Mouse (Mus musculus): ENCODE results near the gene Slc25a44. TPM values are rescaled to one million over a fixed set of nuclear protein-coding genes. Genes with fewer than 3 reads are reported as not detected.

The Slc25a44 gene
- total RNA-seq, 1 experiment: 13.6 TPM

DNA sequence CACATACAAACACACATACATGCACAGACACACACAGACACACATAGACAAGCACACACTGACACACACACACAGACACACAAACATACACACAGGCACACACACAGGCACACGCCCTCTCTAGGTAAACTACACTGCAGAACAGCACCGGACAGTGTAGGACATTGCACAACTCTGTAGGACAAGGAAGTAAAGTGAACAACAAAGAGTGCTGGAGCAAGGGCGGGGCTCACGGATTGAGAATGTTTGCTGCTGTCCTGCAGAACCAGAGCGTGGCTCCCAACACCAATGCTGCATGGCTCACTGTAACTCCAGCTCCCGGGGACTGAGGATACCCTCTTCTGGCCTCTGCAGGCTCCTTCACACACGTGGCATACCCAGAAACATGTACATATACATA lies 17.9 kb upstream of the Slc25a44 start:
- DNase-seq (ENCODE audit: low read depth, low spot score): no peak
- H3K4me3 ChIP-seq (ENCODE audit: insufficient read depth in 1 of 2, low read depth in 1 of 2, low read length in 2 of 2, poor library complexity in 1 of 2, severe bottlenecking in 1 of 2): no peak overlapping the region
- no peaks in the 10 kb centered on the region for H3K36me3 ChIP-seq (ENCODE audit: control insufficient read depth, insufficient read depth, low read length, poor library complexity, severe bottlenecking)
- no peak overlapping the region for H3K9ac ChIP-seq (ENCODE audit: insufficient read depth, low read depth, low read length, poor library complexity, severe bottlenecking)
- no peaks in the 10 kb centered on the region for H3K9me3 ChIP-seq (ENCODE audit: control insufficient read depth, insufficient read depth, low read depth, low read length)
- peaks cover 11 to 44% of the 10 kb centered on the region in 2 experiments; a peak in 3 of 4 replicates for H3K4me1 ChIP-seq (ENCODE audit: control insufficient read depth in 2 of 2, insufficient read depth in 2 of 2, low read length in 2 of 2, poor library complexity in 1 of 2)
- in situ Hi-C loops (cut with MboI; ENCODE audit: low sequenced_read_pairs in 2 of 2, unreplicated experiment in 2 of 2): no loop called here
- H3K27ac ChIP-seq (ENCODE audit: insufficient read depth, low read depth, low read length, poor library complexity, severe bottlenecking): no peak overlapping the region
- no peak for TF ChIP-seq ZC3H11A (IDR thresholded peaks at IDR 0.05; ENCODE audit: borderline replicate concordance, low read depth, low read length)
- TF ChIP-seq MAFK (IDR thresholded peaks at IDR 0.05; ENCODE audit: insufficient read depth, low read depth, low read length): no peak
- TF ChIP-seq HCFC1 (IDR thresholded peaks at IDR 0.05; ENCODE audit: borderline replicate concordance, insufficient read depth, low read length): no peak
- TF ChIP-seq CHD2 (IDR thresholded peaks at IDR 0.05; ENCODE audit: low read depth, low read length): no peak
- no peak for TF ChIP-seq ZNF384 (IDR thresholded peaks at IDR 0.05; ENCODE audit: low read depth, low read length)

DNA sequence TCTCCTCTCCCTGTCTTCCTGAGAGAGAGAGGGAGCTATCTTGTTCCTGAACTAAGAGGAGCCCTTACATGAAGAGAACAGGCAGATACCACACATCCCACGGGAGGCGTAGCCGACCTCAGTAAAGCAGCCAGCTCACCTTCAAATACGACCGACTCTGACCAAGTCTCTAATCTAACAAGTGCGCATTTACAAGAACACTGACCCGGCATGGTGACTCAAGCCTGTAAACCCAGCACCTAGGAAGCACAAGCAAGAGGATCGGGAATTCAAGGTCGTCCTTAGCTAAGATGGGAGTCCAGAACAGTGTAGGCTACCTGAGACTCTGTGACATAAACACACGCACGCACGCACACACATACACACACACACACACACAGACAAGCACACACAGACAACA lies 17.5 kb upstream of the Slc25a44 start:
- Histone ChIP-seq H3K27ac (ENCODE audit: insufficient read depth, low read depth, low read length, poor library complexity, severe bottlenecking) (no peak overlapping the region), H3K36me3 (ENCODE audit: control insufficient read depth, insufficient read depth, low read length, poor library complexity, severe bottlenecking) (no peaks in the 10 kb centered on the region), H3K9ac (ENCODE audit: insufficient read depth, low read depth, low read length, poor library complexity, severe bottlenecking) (no peak overlapping the region), H3K4me3 (ENCODE audit: insufficient read depth in 1 of 2, low read depth in 1 of 2, low read length in 2 of 2, poor library complexity in 1 of 2, severe bottlenecking in 1 of 2) (no peak overlapping the region), H3K9me3 (ENCODE audit: control insufficient read depth, insufficient read depth, low read depth, low read length) (no peaks in the 10 kb centered on the region), H3K4me1 (ENCODE audit: control insufficient read depth in 2 of 2, insufficient read depth in 2 of 2, low read length in 2 of 2, poor library complexity in 1 of 2) (peaks cover 11 to 45% of the 10 kb centered on the region in 2 experiments; a peak in 3 of 4 replicates)
- TF ChIP-seq ZNF384 (IDR thresholded peaks at IDR 0.05; ENCODE audit: low read depth, low read length) (no peak), MAFK (IDR thresholded peaks at IDR 0.05; ENCODE audit: insufficient read depth, low read depth, low read length) (no peak), HCFC1 (IDR thresholded peaks at IDR 0.05; ENCODE audit: borderline replicate concordance, insufficient read depth, low read length) (no peak), ZC3H11A (IDR thresholded peaks at IDR 0.05; ENCODE audit: borderline replicate concordance, low read depth, low read length) (no peak), CHD2 (IDR thresholded peaks at IDR 0.05; ENCODE audit: low read depth, low read length) (no peak)
- no peak for DNase-seq (ENCODE audit: low read depth, low spot score)
- in situ Hi-C loops (cut with MboI; ENCODE audit: low sequenced_read_pairs in 2 of 2, unreplicated experiment in 2 of 2): no loop called here

DNA sequence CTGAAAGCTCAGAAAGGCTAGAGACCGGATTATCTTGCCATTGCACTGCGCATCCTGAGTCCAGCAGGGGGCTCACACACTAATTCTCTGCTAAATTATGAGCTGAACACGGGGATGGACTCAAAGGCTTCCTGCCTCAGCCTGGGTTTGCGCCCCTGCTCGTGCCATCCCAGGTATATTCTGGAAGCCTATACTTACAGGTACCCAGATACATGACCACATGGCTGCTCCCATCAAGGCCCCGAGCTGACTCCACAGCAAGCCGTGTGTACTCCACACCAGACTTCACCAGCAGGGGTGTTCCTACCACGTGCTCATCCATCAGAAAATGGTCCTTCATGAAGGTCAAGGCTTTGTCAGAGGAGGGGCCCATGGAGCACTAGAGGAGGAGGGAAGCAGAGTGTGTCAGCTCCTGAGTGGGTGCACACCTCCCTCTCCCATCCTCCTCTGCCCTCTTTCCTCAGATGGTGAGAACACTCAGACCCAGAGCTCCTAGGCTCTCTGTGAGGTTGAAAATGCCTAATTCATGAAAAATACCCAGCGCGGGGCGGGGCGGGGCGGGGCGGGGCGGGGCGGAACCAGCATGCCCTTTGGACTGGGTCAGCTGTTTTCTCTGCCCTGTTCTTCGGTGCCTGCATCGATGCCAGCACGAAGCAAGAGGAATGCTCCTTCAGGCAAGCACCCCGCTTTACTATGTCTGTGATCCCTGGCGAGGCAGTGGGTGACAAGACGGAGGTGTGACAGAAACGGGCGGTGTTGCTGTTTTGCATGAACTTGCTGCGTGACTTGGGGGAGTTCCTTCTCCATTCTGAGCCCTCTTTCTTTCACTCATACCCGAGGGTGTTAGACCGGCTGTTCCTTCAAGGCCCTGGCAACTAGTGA lies 15.8 kb upstream of the Slc25a44 start:
- H3K36me3 ChIP-seq (ENCODE audit: control insufficient read depth, insufficient read depth, low read length, poor library complexity, severe bottlenecking): no peaks in the 10 kb centered on the region
- H3K27ac ChIP-seq (ENCODE audit: insufficient read depth, low read depth, low read length, poor library complexity, severe bottlenecking): peak overlapping the region; percentile 54; the same call in 1 of the 2 replicates
- no peaks in the 10 kb centered on the region for H3K9me3 ChIP-seq (ENCODE audit: control insufficient read depth, insufficient read depth, low read depth, low read length)
- H3K4me3 ChIP-seq (ENCODE audit: insufficient read depth in 1 of 2, low read depth in 1 of 2, low read length in 2 of 2, poor library complexity in 1 of 2, severe bottlenecking in 1 of 2): peak overlapping the region; percentile 47 to 50
- TF ChIP-seq HCFC1 (IDR thresholded peaks at IDR 0.05; ENCODE audit: borderline replicate concordance, insufficient read depth, low read length) (no peak), MAFK (IDR thresholded peaks at IDR 0.05; ENCODE audit: insufficient read depth, low read depth, low read length) (no peak), ZC3H11A (IDR thresholded peaks at IDR 0.05; ENCODE audit: borderline replicate concordance, low read depth, low read length) (no peak), ZNF384 (IDR thresholded peaks at IDR 0.05; ENCODE audit: low read depth, low read length) (no peak), CHD2 (IDR thresholded peaks at IDR 0.05; ENCODE audit: low read depth, low read length) (no peak)
- peak overlapping the region; percentile 54; the same call in 1 of the 2 replicates for H3K9ac ChIP-seq (ENCODE audit: insufficient read depth, low read depth, low read length, poor library complexity, severe bottlenecking)
- in situ Hi-C loops (cut with MboI; ENCODE audit: low sequenced_read_pairs in 2 of 2, unreplicated experiment in 2 of 2): no loop called here
- peaks cover 12 to 50% of the 10 kb centered on the region in 2 experiments; a peak in 3 of 4 replicates for H3K4me1 ChIP-seq (ENCODE audit: control insufficient read depth in 2 of 2, insufficient read depth in 2 of 2, low read length in 2 of 2, poor library complexity in 1 of 2)
- DNase-seq (ENCODE audit: low read depth, low spot score): no peak

DNA sequence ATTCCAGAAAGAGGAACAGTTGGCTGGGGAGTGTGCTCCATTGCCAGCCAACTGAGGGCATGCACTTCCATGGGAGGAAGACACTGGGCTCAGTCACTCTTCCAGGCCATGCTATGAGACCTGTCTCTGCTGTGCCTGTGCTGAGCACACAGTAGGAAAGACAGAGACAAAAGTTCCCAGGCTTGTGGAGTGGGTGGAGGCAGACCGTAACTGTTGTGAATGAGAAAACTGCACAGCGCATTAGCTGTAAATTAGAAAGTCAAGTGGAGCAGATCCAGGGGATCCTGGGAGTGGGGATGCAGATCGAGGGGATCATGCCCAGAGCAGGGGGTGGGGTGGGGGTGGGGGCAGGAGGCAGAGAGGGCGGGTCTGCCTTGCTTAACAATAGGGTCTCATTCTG lies 14.6 kb upstream of the Slc25a44 start:
- Histone ChIP-seq H3K9me3 (ENCODE audit: control insufficient read depth, insufficient read depth, low read depth, low read length) (no peaks in the 10 kb centered on the region), H3K27ac (ENCODE audit: insufficient read depth, low read depth, low read length, poor library complexity, severe bottlenecking) (peak overlapping the region; percentile 22; the same call in 1 of the 2 replicates), H3K36me3 (ENCODE audit: control insufficient read depth, insufficient read depth, low read length, poor library complexity, severe bottlenecking) (no peaks in the 10 kb centered on the region), H3K4me3 (ENCODE audit: insufficient read depth in 1 of 2, low read depth in 1 of 2, low read length in 2 of 2, poor library complexity in 1 of 2, severe bottlenecking in 1 of 2) (peak overlapping the region in 1 of 2 experiments; percentile 23; a peak in 1 of 4 replicates), H3K4me1 (ENCODE audit: control insufficient read depth in 2 of 2, insufficient read depth in 2 of 2, low read length in 2 of 2, poor library complexity in 1 of 2) (peaks cover 12 to 50% of the 10 kb centered on the region in 2 experiments; a peak in 3 of 4 replicates), H3K9ac (ENCODE audit: insufficient read depth, low read depth, low read length, poor library complexity, severe bottlenecking) (no peak overlapping the region)
- no peak for DNase-seq (ENCODE audit: low read depth, low spot score)
- TF ChIP-seq CHD2 (IDR thresholded peaks at IDR 0.05; ENCODE audit: low read depth, low read length) (no peak), MAFK (IDR thresholded peaks at IDR 0.05; ENCODE audit: insufficient read depth, low read depth, low read length) (no peak), ZC3H11A (IDR thresholded peaks at IDR 0.05; ENCODE audit: borderline replicate concordance, low read depth, low read length) (no peak)
- in situ Hi-C loops (cut with MboI; ENCODE audit: low sequenced_read_pairs in 2 of 2, unreplicated experiment in 2 of 2): no loop called here

All from ES-E14 (cell line).